Mouse (Mus musculus) ES-E14 (cell line): ENCODE data around the gene Prkcb. TPM values are rescaled to one million over a fixed set of nuclear protein-coding genes. Genes with fewer than 3 reads are reported as not detected.

Experiments
- DNase-seq: peaks from one replicate; pipeline ENCODE4 v3.0.0-alpha.2; 2013; ENCODE audit warnings: low read depth, low spot score
- H3K27ac ChIP-seq: 2 replicates; pipeline ENCODE4 v1.5.1; 2012; ENCODE audit warnings: low read depth, mild to moderate bottlenecking, low read length, moderate library complexity, mixed read lengths; ENCODE audit not compliant: poor library complexity, insufficient read depth, severe bottlenecking
- H3K36me3 ChIP-seq: 2 replicates; pipeline ENCODE4 v1.6.1; 2012; ENCODE audit warnings: mild to moderate bottlenecking, low read length, moderate library complexity, mixed read lengths; ENCODE audit not compliant: control insufficient read depth, poor library complexity, insufficient read depth, severe bottlenecking
- H3K4me1 ChIP-seq, 2 experiments: fragments of 150-350 bp in 1 of 2; sonication (generic) in 1 of 2; 2 replicates each; pipeline ENCODE4 v1.6.1; 2012; ENCODE audit warnings: low read length in 2 of 2, mild to moderate bottlenecking in 1 of 2, mixed read lengths in 1 of 2; ENCODE audit not compliant: control insufficient read depth in 2 of 2, insufficient read depth in 2 of 2, poor library complexity in 1 of 2
- H3K4me3 ChIP-seq, 2 experiments: fragments of 150-350 bp in 1 of 2; sonication (generic) in 1 of 2; 2 replicates each; pipeline ENCODE4 v1.5.1; 2012; ENCODE audit warnings: low read length in 2 of 2, low read depth in 1 of 2, mild to moderate bottlenecking in 1 of 2, mixed read lengths in 1 of 2; ENCODE audit not compliant: insufficient read depth in 1 of 2, poor library complexity in 1 of 2, severe bottlenecking in 1 of 2
- H3K9ac ChIP-seq: 2 replicates; pipeline ENCODE4 v1.6.1; 2012; ENCODE audit warnings: low read depth, mild to moderate bottlenecking, low read length, mixed read lengths; ENCODE audit not compliant: poor library complexity, insufficient read depth, severe bottlenecking
- H3K9me3 ChIP-seq: fragments of 150-350 bp; sonication (generic); 2 replicates; pipeline ENCODE4 v1.6.1; 2012; ENCODE audit warnings: low read depth, mild to moderate bottlenecking, low read length; ENCODE audit not compliant: control insufficient read depth, insufficient read depth
- CHD2 ChIP-seq: IDR thresholded peaks from 2 replicates; pipeline ENCODE4 v1.6.1; 2014; ENCODE audit warnings: mild to moderate bottlenecking, low read depth, low read length, inconsistent platforms
- HCFC1 ChIP-seq: IDR thresholded peaks from 2 replicates; pipeline ENCODE4 v1.6.1; 2012; ENCODE audit warnings: low read length, inconsistent platforms, borderline replicate concordance; ENCODE audit not compliant: insufficient read depth
- MAFK ChIP-seq: IDR thresholded peaks from 2 replicates; pipeline ENCODE4 v1.6.1; 2014; ENCODE audit warnings: mild to moderate bottlenecking, low read depth, low read length, inconsistent platforms; ENCODE audit not compliant: insufficient read depth
- ZC3H11A ChIP-seq: IDR thresholded peaks from 2 replicates; pipeline ENCODE4 v1.6.1; 2012; ENCODE audit warnings: low read depth, mild to moderate bottlenecking, inconsistent platforms, low read length, borderline replicate concordance
- ZNF384 ChIP-seq: IDR thresholded peaks from 2 replicates; pipeline ENCODE4 v1.6.1; 2012; ENCODE audit warnings: low read depth, low read length, inconsistent platforms
- in situ Hi-C, 2 experiments: fragments of 600-800 bp; cut with MboI; formaldehyde crosslinking; loops; one replicate each; pipeline ENCODE4 v1.15.1; 2025; ENCODE audit warnings: low sequenced_read_pairs in 2 of 2, inconsistent platforms in 1 of 2; ENCODE audit not compliant: unreplicated experiment in 2 of 2
- total RNA-seq: library from RNA; depleted of rRNA; stranded (reverse); fragments of 300-350 nt; gene quantifications from 2 replicates; pipeline ENCODE4 v1.2.3, GENCODE M21; 2012

The Prkcb gene
- total RNA-seq, 1 experiment, result 6.1 TPM

- in situ Hi-C loops, result no loop called here
- H3K9me3 ChIP-seq, result no peaks in the 10 kb centered on the region
- DNase-seq, result no peak
- H3K4me1 ChIP-seq, result no peaks in the 10 kb centered on the region
- no peaks in the 10 kb centered on the region for H3K36me3 ChIP-seq
- no peak overlapping the region for H3K9ac ChIP-seq
- no peak for TF ChIP-seq CHD2
- TF ChIP-seq ZNF384, result no peak
- no peak for TF ChIP-seq ZC3H11A
- no peak for TF ChIP-seq MAFK
- TF ChIP-seq HCFC1, result no peak
- no peak overlapping the region for H3K4me3 ChIP-seq
- no peak overlapping the region for H3K27ac ChIP-seq
Measured at GRCm38 (mm10) chr7:122387896-122388295, 99.3 kb downstream of the Prkcb start.

GRCm38 (mm10) chr7:122388858-122389257 lies 100.3 kb downstream of the Prkcb start:
- H3K27ac ChIP-seq, result no peak overlapping the region
- no peaks in the 10 kb centered on the region for H3K9me3 ChIP-seq
- no peaks in the 10 kb centered on the region; a peak in 1 of 4 replicates for H3K4me1 ChIP-seq
- no peaks in the 10 kb centered on the region for H3K36me3 ChIP-seq
- no peak for TF ChIP-seq HCFC1
- no peak for TF ChIP-seq ZC3H11A
- H3K4me3 ChIP-seq, result no peak overlapping the region
- in situ Hi-C loops, result no loop called here
- H3K9ac ChIP-seq, result no peak overlapping the region
- DNase-seq, result no peak

- H3K9ac ChIP-seq, result no peak overlapping the region
- no peak overlapping the region for H3K27ac ChIP-seq
- in situ Hi-C loops, result no loop called here
- DNase-seq, result no peak
- peaks cover 0 to 2% of the 10 kb centered on the region in 2 experiments; a peak in 1 of 4 replicates for H3K4me1 ChIP-seq
- no peaks in the 10 kb centered on the region for H3K36me3 ChIP-seq
- H3K9me3 ChIP-seq, result no peaks in the 10 kb centered on the region
- no peak overlapping the region for H3K4me3 ChIP-seq
- no peak for TF ChIP-seq MAFK
- no peak for TF ChIP-seq ZC3H11A
- TF ChIP-seq HCFC1, result no peak
- no peak for TF ChIP-seq CHD2
- TF ChIP-seq ZNF384, result no peak
Measured at GRCm38 (mm10) chr7:122389633-122390032, 101.1 kb downstream of the Prkcb start.

GRCm38 (mm10) chr7:122390200-122390599 lies 101.6 kb downstream of the Prkcb start:
- no peaks in the 10 kb centered on the region for H3K9me3 ChIP-seq
- TF ChIP-seq HCFC1, result no peak
- no peak for TF ChIP-seq CHD2
- no peak for TF ChIP-seq ZNF384
- no peak for TF ChIP-seq ZC3H11A
- TF ChIP-seq MAFK, result no peak
- H3K9ac ChIP-seq, result no peak overlapping the region
- H3K36me3 ChIP-seq, result no peaks in the 10 kb centered on the region
- H3K4me3 ChIP-seq, result no peak overlapping the region
- no peak overlapping the region for H3K27ac ChIP-seq
- in situ Hi-C loops, result no loop called here
- no peak for DNase-seq
- H3K4me1 ChIP-seq, result peaks cover 0 to 2% of the 10 kb centered on the region in 2 experiments; a peak in 1 of 4 replicates

GRCm38 (mm10) chr7:122390683-122391082 lies 102.1 kb downstream of the Prkcb start:
- H3K27ac ChIP-seq, result no peak overlapping the region

More at GRCm38 (mm10) chr7:122390683-122391082, 102.1 kb downstream of the Prkcb start:
- DNase-seq, result no peak
- H3K9me3 ChIP-seq, result no peaks in the 10 kb centered on the region
- no peak overlapping the region for H3K4me3 ChIP-seq
- TF ChIP-seq HCFC1, result no peak
- TF ChIP-seq ZNF384, result no peak
- no peak for TF ChIP-seq MAFK
- no peak for TF ChIP-seq CHD2
- TF ChIP-seq ZC3H11A, result no peak
- no peak overlapping the region for H3K9ac ChIP-seq
- in situ Hi-C loops, result no loop called here
- H3K36me3 ChIP-seq, result no peaks in the 10 kb centered on the region
- peaks cover 2 to 3% of the 10 kb centered on the region in 2 experiments; a peak in 2 of 4 replicates for H3K4me1 ChIP-seq
